Mouse (Mus musculus): ENCODE measurements at regions not wholly inside any gene's neighbourhood (a gene's known extent, or its start where the extent isn't known, plus 50 kb on each side); places are given as distances from the start of the nearest gene placed in this dataset.
"Not testable (repeated sequence)": the region's sequence is repeated elsewhere in the genome, so short reads cannot be mapped to it uniquely, and the experiment has no call there.

DNA sequence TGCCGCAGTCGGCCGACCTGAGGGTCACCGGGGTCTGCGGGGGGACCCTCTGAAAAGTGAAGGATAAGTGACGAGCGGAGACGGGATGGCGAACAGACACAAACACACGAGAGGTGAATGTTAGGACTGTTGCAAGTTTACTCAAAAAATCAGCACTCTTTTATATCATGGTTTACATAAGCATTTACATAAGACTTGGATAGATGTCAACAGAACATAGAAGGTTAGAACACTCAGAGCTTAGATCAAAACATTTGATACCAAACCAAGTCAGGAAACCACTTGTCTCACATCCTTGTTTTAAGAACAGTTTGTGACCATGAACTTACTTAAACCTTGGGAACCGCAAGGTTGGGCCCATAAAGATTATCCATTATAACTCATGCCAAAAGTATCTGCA is 1033.6 kb upstream of the Sel1l start:
- DNase-seq: not testable (repeated sequence)

- DNase-seq: no peak
Observed at GRCm38 (mm10) chr12:92873602-92874001, 1024.6 kb upstream of the Sel1l start.

DNA sequence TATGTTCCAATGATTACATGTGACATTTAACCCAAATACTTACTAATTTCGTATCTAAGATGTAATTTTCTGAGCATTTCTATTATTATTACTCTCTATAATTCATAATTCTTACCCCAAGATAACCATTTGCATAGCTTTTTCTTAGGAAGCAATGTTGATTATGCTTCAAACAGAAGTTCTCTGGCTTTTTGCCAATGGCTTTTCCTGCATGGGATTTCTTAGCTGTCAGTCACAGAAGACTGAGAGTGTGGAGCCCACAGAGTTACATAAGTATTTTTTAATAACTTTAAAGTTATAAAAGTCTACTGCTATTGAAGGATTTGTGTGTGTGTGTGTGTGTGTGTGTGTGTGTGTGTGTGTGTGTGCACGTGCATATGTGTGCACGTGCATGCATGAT is 1020.4 kb upstream of the Sel1l start:
- DNase-seq: no peak

DNA sequence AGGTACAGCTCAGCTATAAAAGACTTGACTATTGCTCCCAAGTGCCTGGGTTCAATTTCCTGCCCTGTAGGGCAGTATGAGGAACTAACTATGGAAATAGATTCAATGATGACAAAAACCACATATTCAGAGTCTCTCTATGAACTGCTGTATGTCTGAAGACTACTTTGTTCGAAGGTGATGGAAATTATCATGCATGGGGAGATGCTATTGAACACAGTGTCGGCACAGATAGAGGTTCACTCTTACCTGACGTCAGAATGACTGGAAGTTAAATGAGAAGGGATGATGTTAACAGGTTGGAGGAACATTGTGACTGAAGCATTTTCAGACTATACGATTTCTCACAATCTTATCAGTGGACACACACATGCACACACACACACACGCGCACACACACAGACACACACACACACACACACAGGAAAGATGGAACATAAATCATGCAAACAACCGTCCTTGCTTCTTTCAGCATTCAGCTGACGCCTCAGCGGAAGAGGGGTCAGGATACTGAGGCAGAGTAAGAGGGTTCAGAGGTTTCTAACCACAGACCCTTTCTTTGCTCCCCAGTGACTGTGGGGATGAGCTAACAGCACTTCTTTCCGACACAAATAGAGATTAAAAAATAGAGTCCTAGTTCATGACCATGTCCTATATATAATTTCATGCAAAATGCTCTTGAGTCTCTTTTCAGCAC is 974.3 kb upstream of the Sel1l start:
- DNase-seq: no peak

DNA sequence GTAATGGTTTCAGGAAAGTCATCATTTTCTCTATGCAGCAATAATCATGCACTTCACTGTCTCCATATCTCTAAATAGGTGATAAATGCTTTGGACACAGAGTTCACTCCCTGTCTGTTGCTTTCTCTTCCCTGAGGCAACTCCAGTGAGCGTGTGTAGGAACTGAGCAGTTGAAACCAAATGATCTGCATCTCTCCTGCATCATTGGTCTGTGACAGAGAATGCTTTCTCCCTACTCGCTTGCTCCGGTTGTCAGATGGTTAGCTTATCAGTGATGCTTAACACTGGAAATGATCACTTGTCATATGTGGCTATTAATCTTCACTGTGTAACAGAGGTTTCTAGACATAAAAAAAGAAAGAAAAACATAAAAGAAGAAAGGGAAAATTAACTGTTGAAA is 969.7 kb upstream of the Sel1l start:
- no peak for DNase-seq

GRCm38 (mm10) chr12:92801121-92801520 is 952.2 kb upstream of the Sel1l start:
- DNase-seq: peak; percentile 15 to 31

DNA sequence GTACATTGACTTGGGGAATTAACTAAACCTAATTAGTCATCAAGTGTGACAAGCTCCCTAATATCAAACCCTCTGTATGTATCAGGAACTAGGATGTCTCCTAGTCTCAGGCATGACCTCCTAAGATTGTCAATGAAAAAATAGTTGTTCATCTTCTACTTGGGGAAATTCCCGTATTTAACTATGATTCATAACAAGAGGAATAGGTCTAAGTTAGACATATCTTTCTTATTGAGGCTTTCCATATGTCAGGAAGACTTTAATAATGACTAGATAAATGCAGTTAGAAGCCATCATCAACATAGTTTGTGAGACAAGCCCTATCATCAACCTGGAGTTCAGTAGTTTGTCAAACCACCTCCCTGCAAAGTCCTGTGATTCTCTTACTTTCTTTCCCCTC is 934.4 kb upstream of the Sel1l start:
- no peak for DNase-seq

DNA sequence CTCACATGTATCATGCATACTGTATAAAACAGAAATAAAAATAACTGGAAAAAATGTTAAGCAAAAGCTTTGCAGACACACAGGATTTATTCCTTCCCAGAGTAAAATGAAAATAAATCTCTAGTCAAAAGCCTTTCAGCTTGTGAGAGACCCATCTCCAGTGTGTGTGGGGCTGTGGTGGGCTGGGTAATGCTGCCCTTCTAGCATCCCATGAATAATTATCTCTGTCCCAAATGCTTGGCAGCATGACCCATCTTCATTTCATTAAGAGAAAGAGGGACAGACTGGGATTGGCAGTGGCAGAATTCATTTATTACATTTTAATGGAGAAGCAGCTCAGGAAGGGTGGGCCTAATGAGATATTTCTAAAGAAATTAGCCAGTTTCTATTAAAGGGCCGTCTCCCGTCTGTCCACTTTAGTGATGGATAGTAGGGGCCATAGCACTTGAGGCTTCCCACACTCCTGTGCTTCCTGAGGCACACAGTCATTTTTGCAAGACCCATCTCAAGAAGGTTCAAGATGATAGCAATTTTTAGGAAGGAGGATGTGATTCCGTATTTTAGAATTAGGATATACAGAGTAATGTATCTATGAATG is 930.8 kb upstream of the Sel1l start:
- DNase-seq: no peak

DNA sequence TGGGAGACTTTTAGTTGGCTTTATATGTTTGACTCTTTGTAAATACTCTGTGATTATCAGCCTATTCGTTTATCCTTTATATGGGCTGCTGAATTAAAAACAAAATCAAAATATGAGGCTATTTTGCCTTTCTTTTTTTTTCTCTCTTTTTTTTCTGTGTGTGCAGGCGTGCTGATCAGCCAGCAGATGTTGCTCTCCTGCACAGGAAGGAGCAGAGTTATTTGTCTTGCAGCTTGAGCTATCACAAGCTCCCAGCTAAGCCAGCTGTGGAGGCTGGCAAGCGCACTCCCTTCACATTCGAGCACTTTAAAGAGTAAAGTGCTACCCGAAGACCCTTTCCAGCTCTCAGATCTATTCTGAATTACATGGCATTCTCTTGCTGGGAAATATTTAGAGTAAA is 926.7 kb upstream of the Sel1l start:
- DNase-seq: no peak

DNA sequence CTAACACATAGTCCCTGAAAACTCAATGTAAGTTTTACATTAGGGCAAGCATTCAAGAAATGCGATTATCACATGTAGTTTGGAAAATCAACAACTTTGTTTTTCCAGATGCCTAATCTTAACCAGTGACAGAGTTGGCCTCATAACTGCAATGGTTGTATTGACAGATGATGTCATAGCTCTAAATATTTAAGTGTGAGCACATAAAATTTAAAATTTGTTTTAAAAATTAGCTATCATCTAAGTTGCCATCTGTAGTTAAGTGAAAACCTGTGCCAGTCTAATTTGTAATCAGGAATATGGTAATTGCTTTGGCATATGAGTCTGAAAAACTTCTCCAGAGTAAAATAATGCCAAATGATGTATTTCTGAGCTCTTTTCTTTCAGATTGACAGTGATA is 899.6 kb upstream of the Sel1l start:
- DNase-seq: no peak

GRCm38 (mm10) chr12:92740818-92741217 is 891.9 kb upstream of the Sel1l start:
- DNase-seq: no peak

GRCm38 (mm10) chr12:92739196-92739595 is 890.2 kb upstream of the Sel1l start:
- DNase-seq: no peak

- DNase-seq: peak; percentile 76 to 78
Observed at GRCm38 (mm10) chr12:92737623-92738370, 888.8 kb upstream of the Sel1l start.

GRCm38 (mm10) chr12:92723022-92723421 is 874.1 kb upstream of the Sel1l start:
- no peak for DNase-seq

DNA sequence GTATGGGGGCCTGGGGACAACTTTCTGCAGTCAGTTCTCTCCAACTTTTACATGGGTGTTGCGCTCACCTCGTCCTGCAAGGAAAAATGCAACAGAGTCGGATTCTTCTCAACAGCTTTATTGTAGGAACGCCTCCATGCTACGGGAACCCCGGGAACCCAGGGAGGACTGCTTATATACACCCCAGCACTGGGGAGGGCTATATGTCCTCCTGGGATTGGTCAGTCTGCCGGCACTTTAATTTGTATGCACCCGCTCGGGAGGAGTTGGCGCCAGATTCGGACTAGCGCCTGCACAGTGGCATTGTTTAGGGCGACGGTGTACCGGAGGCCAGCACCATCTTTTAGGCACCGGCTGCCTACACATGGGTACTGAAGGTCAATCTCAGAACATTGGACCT is 864.5 kb upstream of the Sel1l start:
- no peak for DNase-seq

DNA sequence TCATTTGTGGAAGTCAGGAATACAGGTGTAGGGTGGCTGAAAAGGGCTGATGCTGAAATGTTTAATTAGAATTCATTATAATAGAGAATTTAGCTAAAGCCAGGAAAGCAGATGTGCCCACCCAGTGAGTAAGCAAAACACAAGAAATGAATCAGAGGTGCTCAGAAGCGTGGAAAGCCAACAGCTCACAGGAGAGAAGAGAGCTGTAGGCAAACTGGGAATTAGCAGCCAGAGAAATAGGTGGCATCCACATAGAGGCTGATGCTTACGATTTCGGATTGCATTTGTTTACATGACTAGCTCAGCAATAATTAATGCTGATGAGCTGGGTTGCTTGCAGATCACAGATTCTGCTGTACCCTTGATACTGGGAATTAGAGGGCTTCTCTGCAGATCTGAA is 859.5 kb upstream of the Sel1l start:
- DNase-seq: no peak

DNA sequence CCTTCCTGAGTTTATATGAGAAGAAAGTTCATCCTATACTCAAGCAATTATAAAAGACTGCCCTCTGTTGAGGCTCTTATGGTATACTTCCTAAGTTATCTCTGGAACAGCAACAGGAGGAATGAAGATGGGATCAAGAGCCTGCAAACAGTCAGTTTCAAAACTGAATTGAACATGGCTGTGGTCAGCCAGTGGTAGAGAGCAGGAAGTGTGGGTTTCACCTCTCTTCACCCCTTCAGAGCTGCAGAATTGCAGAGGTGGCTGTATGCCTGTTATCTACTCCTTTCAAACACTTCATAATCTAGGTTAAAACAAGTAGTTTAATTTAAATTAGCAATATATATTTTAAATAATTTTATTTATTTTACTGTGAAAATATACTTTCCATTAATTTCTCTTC is 854.8 kb upstream of the Sel1l start:
- no peak for DNase-seq

DNA sequence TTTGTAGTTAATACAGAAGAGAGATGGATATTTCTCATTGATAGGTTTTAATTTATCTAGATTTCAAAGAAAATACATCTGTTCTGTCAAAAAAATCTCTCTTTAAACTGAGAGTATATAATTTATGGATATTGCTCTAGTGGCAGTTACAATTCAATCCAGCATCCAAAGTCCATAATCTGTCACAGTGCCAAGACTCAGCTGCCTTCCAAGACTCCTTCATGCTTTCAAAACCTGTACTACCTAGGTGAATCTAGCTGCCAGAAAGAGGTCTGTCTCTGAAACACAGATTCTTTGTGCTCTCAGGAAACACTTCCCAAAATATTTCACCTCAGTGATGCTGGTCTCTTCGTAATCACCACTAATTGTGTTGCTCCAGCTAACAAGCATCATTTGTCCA is 844.0 kb upstream of the Sel1l start:
- DNase-seq: no peak

DNA sequence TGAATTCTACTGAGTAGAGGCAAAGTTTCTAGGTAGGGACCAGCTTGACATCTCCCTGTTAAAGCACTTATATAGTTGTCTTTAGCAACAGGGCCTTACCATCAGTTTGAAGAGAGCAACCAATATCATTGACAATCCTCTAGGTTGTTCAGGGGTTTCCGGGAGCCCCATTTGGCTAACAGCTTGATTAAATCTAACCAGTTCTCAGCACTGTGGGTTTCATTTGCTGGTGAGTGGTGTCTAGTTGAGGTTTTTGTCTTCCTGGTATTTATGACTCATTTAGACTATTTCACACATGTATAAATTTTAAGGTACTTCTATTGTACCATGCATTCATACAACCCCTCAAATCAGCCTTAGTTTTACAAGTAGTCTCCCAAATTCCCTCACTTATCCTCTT is 823.4 kb upstream of the Sel1l start:
- no peak for DNase-seq

DNA sequence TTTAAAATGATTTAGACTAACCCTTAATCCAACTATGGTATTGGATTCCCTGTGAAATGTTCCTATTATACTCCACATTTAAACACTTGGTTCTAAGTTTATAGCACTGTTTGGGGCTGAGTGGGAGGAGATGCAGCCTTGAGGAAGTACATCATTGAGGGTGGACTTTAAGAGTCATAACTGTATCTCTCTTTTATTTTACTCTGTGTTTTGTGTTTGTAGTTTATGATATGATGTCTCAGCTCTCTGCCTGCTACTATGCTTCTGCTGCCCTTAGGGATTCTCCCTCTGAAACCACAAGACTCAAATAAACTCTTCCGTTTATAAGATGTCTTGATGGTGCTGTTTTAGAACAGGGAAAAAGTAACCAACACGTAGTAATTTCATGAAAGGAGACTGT is 797.7 kb upstream of the Sel1l start:
- DNase-seq: no peak

GRCm38 (mm10) chr12:92645006-92645624 is 796.2 kb upstream of the Sel1l start:
- DNase-seq: no peak

DNA sequence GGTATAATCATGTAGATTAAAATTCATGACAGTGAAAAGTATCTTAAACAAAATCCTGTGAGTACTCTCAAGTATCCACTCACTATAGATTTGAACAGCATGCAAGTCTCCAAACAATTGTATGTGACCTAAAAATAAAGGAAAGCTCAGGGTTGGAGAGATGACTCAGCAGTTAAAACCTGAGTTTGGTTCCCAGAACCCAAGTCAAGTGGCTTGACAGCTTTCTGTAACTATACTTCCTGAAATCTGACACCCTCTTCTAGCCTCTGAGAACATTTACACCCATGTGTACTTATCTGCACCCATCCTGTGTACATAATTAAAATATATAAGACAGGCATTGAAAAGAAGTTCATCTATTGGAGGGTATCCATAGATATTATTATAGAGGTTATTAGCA is 770.2 kb upstream of the Sel1l start:
- no peak for DNase-seq

- no peak for DNase-seq
Observed at GRCm38 (mm10) chr12:92618519-92618918, 769.6 kb upstream of the Sel1l start.

DNA sequence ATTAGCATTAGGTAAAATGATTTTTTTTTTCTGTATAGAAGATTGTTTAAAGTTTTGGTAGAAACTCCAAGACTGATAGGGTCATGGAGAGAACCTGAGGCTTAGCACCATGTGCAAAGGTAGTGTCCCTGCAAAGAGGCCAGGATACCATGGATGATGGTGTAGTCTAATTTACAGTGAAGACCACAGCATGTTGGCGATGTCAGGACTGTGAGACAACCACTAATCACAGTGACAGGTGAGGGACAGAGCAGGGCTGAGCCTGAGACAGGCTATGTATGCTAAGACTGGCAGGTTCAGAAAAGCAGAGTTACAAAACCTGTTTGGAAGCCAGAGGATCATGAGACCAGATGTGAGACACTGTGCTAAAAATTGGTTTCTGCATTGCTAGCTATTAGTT is 752.7 kb upstream of the Sel1l start:
- no peak for DNase-seq

Measured in cerebellum, postnatal 36 days (tissue).